15 mouse cellular contexts compared by ENCODE assay signal in genomic region chr19:10015442-10015841, GRCm38 (mm10). TPM values are rescaled to one million over a fixed set of nuclear protein-coding genes. Genes with fewer than 3 reads are reported as not detected.
DNase-seq lines count a peak whose midpoint lies in the region; ATAC-seq and TF ChIP-seq lines count a peak whose summit lies in the region.
"Had no signal": no experiment of that assay in that cellular context is flagged by ENCODE, and none has a peak within 500 bp of the region (broad histone marks: within the 10 kb centered on the region; RNA-seq: fewer than 3 reads in every experiment).

No protein-coding gene starts in this region.

- no peak for TF ChIP-seq CTCF in lung, embryonic 14.5 days (IDR thresholded peaks at IDR 0.05; ENCODE audit: low read depth)
- no peak for TF ChIP-seq CTCF in lung, adult 2 months (IDR thresholded peaks at IDR 0.05; ENCODE audit: insufficient read depth, low read length)
- TF ChIP-seq CTCF in liver, postnatal 0 days (IDR thresholded peaks at IDR 0.05; ENCODE audit: low read depth): no peak

- H3K4me1 ChIP-seq in lung, embryonic 14.5 days (ENCODE audit: insufficient read depth): peaks cover 11% of the 10 kb centered on the region; the same call in 1 of the 2 replicates
- H3K4me1 ChIP-seq in lung, adult 2 months (ENCODE audit: control insufficient read depth, insufficient read depth, low read length): peaks cover 6% of the 10 kb centered on the region
- peaks cover 10% of the 10 kb centered on the region for H3K4me1 ChIP-seq in embryonic facial prominence, embryonic 11.5 days (ENCODE audit: control insufficient read depth, insufficient read depth, low read length)
- peaks cover 72% of the 10 kb centered on the region for H3K4me1 ChIP-seq in limb, embryonic 10.5 days
- H3K4me1 ChIP-seq in liver, postnatal 0 days (ENCODE audit: insufficient read depth): peaks cover 44% of the 10 kb centered on the region
- peaks cover 26% of the 10 kb centered on the region for H3K4me1 ChIP-seq in neural tube, embryonic 15.5 days

- TF ChIP-seq POLR2A in lung, adult 2 months (IDR thresholded peaks at IDR 0.05; ENCODE audit: borderline replicate concordance, extremely low read depth, low read depth, low read length): no peak

- H3K9ac ChIP-seq in lung, embryonic 14.5 days: peak overlapping the region; percentile 29; the same call in 1 of the 2 replicates
- no peak overlapping the region for H3K9ac ChIP-seq in embryonic facial prominence, embryonic 11.5 days (replicated peaks; ENCODE audit: low read length)
- H3K9ac ChIP-seq in liver, postnatal 0 days (replicated peaks): peak overlapping the region; percentile 71
- no peak overlapping the region for H3K9ac ChIP-seq in neural tube, embryonic 15.5 days (replicated peaks)
- H3K9ac ChIP-seq: heart, embryonic 15.5 days; hindbrain, embryonic 15.5 days; limb, embryonic 15.5 days; neural tube, embryonic 13.5 days had no signal

- no peak for DNase-seq in lung, embryonic 14.5 days
- no peak for DNase-seq in lung, adult 2 months
- DNase-seq in embryonic facial prominence, embryonic 11.5 days (ENCODE audit: low spot score): no peak
- DNase-seq in limb, embryonic 10.5 days (ENCODE audit: low spot score): no peak
- peak; percentile 44 for DNase-seq in liver, postnatal 0 days
- DNase-seq in ovary, postnatal 36 days (ENCODE audit: low spot score): no peak
- DNase-seq: thymus, postnatal 4 days had no signal

- H3K9me3 ChIP-seq in lung, embryonic 14.5 days (ENCODE audit: low read depth, low read length): no peaks in the 10 kb centered on the region
- no peaks in the 10 kb centered on the region for H3K9me3 ChIP-seq in embryonic facial prominence, embryonic 11.5 days (replicated peaks; ENCODE audit: control insufficient read depth, low read length)
- no peaks in the 10 kb centered on the region for H3K9me3 ChIP-seq in limb, embryonic 10.5 days (replicated peaks)
- H3K9me3 ChIP-seq in liver, postnatal 0 days (ENCODE audit: low read length): no peaks in the 10 kb centered on the region
- H3K9me3 ChIP-seq in neural tube, embryonic 15.5 days (replicated peaks): no peaks in the 10 kb centered on the region
- H3K9me3 ChIP-seq: heart, embryonic 15.5 days; hindbrain, embryonic 15.5 days; limb, embryonic 15.5 days; neural tube, embryonic 13.5 days had no signal

- H3K4me2 ChIP-seq in lung, embryonic 14.5 days: no peak overlapping the region
- H3K4me2 ChIP-seq in embryonic facial prominence, embryonic 11.5 days (ENCODE audit: low read depth, low read length): no peak overlapping the region
- peak overlapping the region; percentile 94 for H3K4me2 ChIP-seq in liver, postnatal 0 days (ENCODE audit: low read depth, low read length)
- no peak overlapping the region for H3K4me2 ChIP-seq in neural tube, embryonic 15.5 days
- H3K4me2 ChIP-seq: heart, embryonic 15.5 days; hindbrain, embryonic 15.5 days; limb, embryonic 15.5 days; neural tube, embryonic 13.5 days had no signal

- H3K27ac ChIP-seq in lung, embryonic 14.5 days (ENCODE audit: low read depth): peak overlapping the region; percentile 30
- peak overlapping the region; percentile 30; the same call in 1 of the 2 replicates for H3K27ac ChIP-seq in embryonic facial prominence, embryonic 11.5 days (replicated peaks; ENCODE audit: low read depth, low read length)
- H3K27ac ChIP-seq in limb, embryonic 10.5 days: peak overlapping the region; percentile 93
- H3K27ac ChIP-seq in liver, postnatal 0 days (ENCODE audit: low read depth): peak overlapping the region; percentile 82
- no peak overlapping the region for H3K27ac ChIP-seq in neural tube, embryonic 15.5 days (replicated peaks)
- H3K27ac ChIP-seq: hindbrain, embryonic 15.5 days; macrophage; neural tube, embryonic 13.5 days had no signal

- 43% methylated on average over 4 of the region's 4 CpGs for WGBS in lung, embryonic 14.5 days
- WGBS in lung, adult 2 months: 71% methylated on average over 4 of the region's 4 CpGs
- 68% methylated on average over 4 of the region's 4 CpGs for WGBS in embryonic facial prominence, embryonic 11.5 days
- 80% methylated on average over 4 of the region's 4 CpGs for WGBS in limb, embryonic 10.5 days
- WGBS in liver, postnatal 0 days (ENCODE audit: insufficient replicate concordance): 56% methylated on average over 4 of the region's 4 CpGs
- 80% methylated on average over 4 of the region's 4 CpGs for WGBS in neural tube, embryonic 15.5 days

- H3K36me3 ChIP-seq in lung, embryonic 14.5 days (ENCODE audit: insufficient read depth): no peaks in the 10 kb centered on the region
- H3K36me3 ChIP-seq in embryonic facial prominence, embryonic 11.5 days (replicated peaks; ENCODE audit: control insufficient read depth, insufficient read depth, low read depth, low read length): no peaks in the 10 kb centered on the region
- H3K36me3 ChIP-seq in limb, embryonic 10.5 days: no peaks in the 10 kb centered on the region
- peaks cover 14% of the 10 kb centered on the region for H3K36me3 ChIP-seq in liver, postnatal 0 days (replicated peaks; ENCODE audit: insufficient read depth, low read length)
- H3K36me3 ChIP-seq in neural tube, embryonic 15.5 days: no peaks in the 10 kb centered on the region
- H3K36me3 ChIP-seq: heart, embryonic 15.5 days; hindbrain, embryonic 15.5 days; limb, embryonic 15.5 days; neural tube, embryonic 13.5 days had no signal

- ATAC-seq in lung, embryonic 14.5 days (ENCODE audit: insufficient read depth): no peak
- ATAC-seq in embryonic facial prominence, embryonic 11.5 days (replicated peaks; ENCODE audit: insufficient number of reproducible peaks, low FRiP score, low TSS enrichment, low read depth): no peak
- ATAC-seq in liver, postnatal 0 days: no peak
- ATAC-seq in neural tube, embryonic 15.5 days (ENCODE audit: low FRiP score): no peak
- ATAC-seq: midbrain, embryonic 16.5 days; Patski had no signal

- no peaks in the 10 kb centered on the region for H3K27me3 ChIP-seq in lung, embryonic 14.5 days (ENCODE audit: insufficient read depth, low read length)
- no peaks in the 10 kb centered on the region for H3K27me3 ChIP-seq in embryonic facial prominence, embryonic 11.5 days (ENCODE audit: control insufficient read depth, insufficient read depth, low read length)
- H3K27me3 ChIP-seq in limb, embryonic 10.5 days (ENCODE audit: low read depth, poor library complexity, severe bottlenecking): no peaks in the 10 kb centered on the region; the same call in 1 of the 2 replicates
- H3K27me3 ChIP-seq in liver, postnatal 0 days (ENCODE audit: insufficient read depth, low read length): no peaks in the 10 kb centered on the region
- H3K27me3 ChIP-seq in neural tube, embryonic 15.5 days (replicated peaks): no peaks in the 10 kb centered on the region
- H3K27me3 ChIP-seq: heart, embryonic 15.5 days; hindbrain, embryonic 15.5 days; limb, embryonic 15.5 days; Patski had no signal

- TF ChIP-seq EP300 in liver, postnatal 0 days (IDR thresholded peaks at IDR 0.05; ENCODE audit: low read depth): no peak

- peak overlapping the region; percentile 22; the same call in 1 of the 2 replicates for H3K4me3 ChIP-seq in lung, embryonic 14.5 days (ENCODE audit: low read depth, low read length)
- no peak overlapping the region for H3K4me3 ChIP-seq in lung, adult 2 months (replicated peaks; ENCODE audit: extremely low read depth, low read depth, low read length)
- H3K4me3 ChIP-seq in embryonic facial prominence, embryonic 11.5 days (ENCODE audit: low read depth, low read length): no peak overlapping the region
- peak overlapping the region; percentile 9; the same call in 1 of the 2 replicates for H3K4me3 ChIP-seq in limb, embryonic 10.5 days
- H3K4me3 ChIP-seq in liver, postnatal 0 days (ENCODE audit: low read depth, low read length): peak overlapping the region; percentile 66
- no peak overlapping the region for H3K4me3 ChIP-seq in neural tube, embryonic 15.5 days (replicated peaks)
- H3K4me3 ChIP-seq: heart, embryonic 15.5 days; hindbrain, embryonic 15.5 days; limb, embryonic 15.5 days; neural tube, embryonic 13.5 days had no signal

RNA-seq across cellular contexts. Expression of gene Rab3il1, which starts 14.0 kb away (rescaled TPM):
- polyA plus RNA-seq in lung, embryonic 14.5 days (2014; fragmentation: Nextera tagmentation; extraction: Ambion mirVana): 30.9 and 34.0 TPM in 2 replicates
- 10.5 and 13.8 TPM in 2 replicates for polyA plus RNA-seq in lung, adult 2 months (2012; rRNA removed)
- polyA plus RNA-seq in embryonic facial prominence, embryonic 11.5 days (2014; fragmentation: Nextera tagmentation; extraction: Ambion mirVana): 53.8 and 56.4 TPM in 2 replicates
- polyA plus RNA-seq in limb, embryonic 10.5 days (2016; fragmentation: Nextera tagmentation; extraction: Ambion mirVana): 39.2 and 41.5 TPM in 2 replicates
- polyA plus RNA-seq in liver, postnatal 0 days (2015; fragmentation: Nextera tagmentation; extraction: Ambion mirVana): 74.9 and 80.9 TPM in 2 replicates
- polyA plus RNA-seq in neural tube, embryonic 15.5 days (2015; fragmentation: Nextera tagmentation; extraction: Ambion mirVana): 21.4 and 22.5 TPM in 2 replicates

RNA-seq across cellular contexts. Expression of gene Best1, which starts 14.0 kb away (rescaled TPM):
- 1.0 and 1.4 TPM in 2 replicates for polyA plus RNA-seq in lung, embryonic 14.5 days (2014; fragmentation: Nextera tagmentation; extraction: Ambion mirVana)
- 2.3 and 3.1 TPM in 2 replicates for polyA plus RNA-seq in lung, adult 2 months (2012; rRNA removed)
- polyA plus RNA-seq in embryonic facial prominence, embryonic 11.5 days (2014; fragmentation: Nextera tagmentation; extraction: Ambion mirVana): 1.7 and 1.9 TPM in 2 replicates
- polyA plus RNA-seq in limb, embryonic 10.5 days (2016; fragmentation: Nextera tagmentation; extraction: Ambion mirVana): 2.3 TPM in 2 replicates
- polyA plus RNA-seq in liver, postnatal 0 days (2015; fragmentation: Nextera tagmentation; extraction: Ambion mirVana): 0.08 and 0.13 TPM in 2 replicates
- 2.1 and 2.3 TPM in 2 replicates for polyA plus RNA-seq in neural tube, embryonic 15.5 days (2015; fragmentation: Nextera tagmentation; extraction: Ambion mirVana)
- polyA plus RNA-seq: Patski had no signal

RNA-seq across cellular contexts. Expression of gene Fads3, which starts 25.9 kb away (rescaled TPM):
- polyA plus RNA-seq in lung, embryonic 14.5 days (2014; fragmentation: Nextera tagmentation; extraction: Ambion mirVana): 31.1 and 38.8 TPM in 2 replicates
- polyA plus RNA-seq in lung, adult 2 months (2012; rRNA removed): 283 and 341 TPM in 2 replicates
- 3.7 TPM in 2 replicates for polyA plus RNA-seq in embryonic facial prominence, embryonic 11.5 days (2014; fragmentation: Nextera tagmentation; extraction: Ambion mirVana)
- 2.4 and 3.2 TPM in 2 replicates for polyA plus RNA-seq in limb, embryonic 10.5 days (2016; fragmentation: Nextera tagmentation; extraction: Ambion mirVana)
- 1.7 and 2.0 TPM in 2 replicates for polyA plus RNA-seq in liver, postnatal 0 days (2015; fragmentation: Nextera tagmentation; extraction: Ambion mirVana)
- polyA plus RNA-seq in neural tube, embryonic 15.5 days (2015; fragmentation: Nextera tagmentation; extraction: Ambion mirVana): 30.3 and 32.3 TPM in 2 replicates

RNA-seq across cellular contexts. Expression of gene Fth1, which starts 35.0 kb away (rescaled TPM):
- polyA plus RNA-seq in lung, embryonic 14.5 days (2014; fragmentation: Nextera tagmentation; extraction: Ambion mirVana): 1,651 and 1,692 TPM in 2 replicates
- polyA plus RNA-seq in lung, adult 2 months (2012; rRNA removed): 4,642 and 7,955 TPM in 2 replicates
- 1,303 and 1,312 TPM in 2 replicates for polyA plus RNA-seq in embryonic facial prominence, embryonic 11.5 days (2014; fragmentation: Nextera tagmentation; extraction: Ambion mirVana)
- 1,175 and 1,229 TPM in 2 replicates for polyA plus RNA-seq in limb, embryonic 10.5 days (2016; fragmentation: Nextera tagmentation; extraction: Ambion mirVana)
- 4,793 and 5,083 TPM in 2 replicates for polyA plus RNA-seq in liver, postnatal 0 days (2015; fragmentation: Nextera tagmentation; extraction: Ambion mirVana)
- polyA plus RNA-seq in neural tube, embryonic 15.5 days (2015; fragmentation: Nextera tagmentation; extraction: Ambion mirVana): 1,798 and 1,858 TPM in 2 replicates

Comparison
In these comparisons a context has a peak if more than half of its experiments do, and no peak if none do; other contexts are left out.
1. H3K4me3 ChIP-seq: peak in lung, embryonic 14.5 days (single experiment), limb, embryonic 10.5 days (single experiment) and liver, postnatal 0 days (single experiment); none in lung, adult 2 months (single experiment), embryonic facial prominence, embryonic 11.5 days (single experiment) and neural tube, embryonic 15.5 days (single experiment).
2. H3K9ac ChIP-seq: peak in lung, embryonic 14.5 days (single experiment) and liver, postnatal 0 days (single experiment); none in embryonic facial prominence, embryonic 11.5 days (single experiment) and neural tube, embryonic 15.5 days (single experiment).